Mouse (Mus musculus) lung, postnatal 0 days (tissue): ENCODE results near the gene Slfn14. TPM values are rescaled to one million over a fixed set of nuclear protein-coding genes. Genes with fewer than 3 reads are reported as not detected.

Source experiments
- ATAC-seq: fragments of 200-750 bp; cut with Nextera tagmentation; 2 replicates; pipeline ENCODE4 v1.8.0; 2017; ENCODE audit warnings: moderate library complexity
- DNase-seq: peaks from one replicate; pipeline ENCODE4 v3.0.0-alpha.2; 2016; ENCODE audit warnings: low spot score
- H3K27ac ChIP-seq: fragments of 300-500 bp; sonication (generic); 2 replicates; pipeline ENCODE4 v1.5.1; 2014; ENCODE audit warnings: antibody characterized with exemption, mild to moderate bottlenecking, low read length, mixed read lengths
- H3K27me3 ChIP-seq: fragments of 300-500 bp; sonication (generic); replicated peaks from 2 replicates; pipeline ENCODE4 v1.6.1; 2014; ENCODE audit warnings: low read length, mixed read lengths; ENCODE audit not compliant: insufficient read depth
- H3K36me3 ChIP-seq: fragments of 300-500 bp; sonication (generic); 2 replicates; pipeline ENCODE4 v1.6.1; 2014; ENCODE audit warnings: low read length, mixed read lengths; ENCODE audit not compliant: insufficient read depth
- H3K4me1 ChIP-seq: fragments of 300-500 bp; sonication (generic); 2 replicates; pipeline ENCODE4 v1.6.1; 2014; ENCODE audit warnings: antibody characterized with exemption, low read depth, low read length, mixed read lengths; ENCODE audit not compliant: insufficient read depth
- H3K4me2 ChIP-seq: fragments of 300-500 bp; sonication (generic); replicated peaks from 2 replicates; pipeline ENCODE4 v1.6.1; 2014; ENCODE audit warnings: low read depth, mild to moderate bottlenecking, low read length, moderate library complexity, mixed read lengths
- H3K4me3 ChIP-seq: fragments of 300-500 bp; sonication (generic); 2 replicates; pipeline ENCODE4 v1.5.1; 2014; ENCODE audit warnings: low read depth, low read length
- H3K9ac ChIP-seq: fragments of 300-500 bp; sonication (generic); replicated peaks from 2 replicates; pipeline ENCODE4 v1.6.1; 2014; ENCODE audit warnings: low read depth, mild to moderate bottlenecking
- H3K9me3 ChIP-seq: fragments of 300-500 bp; sonication (generic); 2 replicates; pipeline ENCODE4 v1.6.1; 2016; ENCODE audit warnings: low read length, mixed read lengths
- CTCF ChIP-seq: IDR thresholded peaks from 2 replicates; pipeline ENCODE4 v1.5.1; 2016; ENCODE audit warnings: antibody characterized with exemption, mild to moderate bottlenecking
- EP300 ChIP-seq: IDR thresholded peaks from 2 replicates; pipeline ENCODE4 v1.6.1; 2016; ENCODE audit warnings: antibody characterized with exemption, mild to moderate bottlenecking, control low read depth
- WGBS: fragments of 180-500 bp; shearing (Covaris S2); extraction: QIAGEN DNeasy Blood & Tissue Kit; methylation state at CpG from one replicate; pipeline ENCODE4 v1.1.7; 2014; 5-methylcytosine and 5-hydroxymethylcytosine counted together
- polyA plus RNA-seq: library from polyadenylated mRNA; unstranded; fragments of >200 nt; fragmentation: Nextera tagmentation; extraction: Ambion mirVana; gene quantifications from 2 replicates; pipeline ENCODE4 v1.2.1, GENCODE M21; 2015

Gene Slfn14
- polyA plus RNA-seq, 1 experiment from 2014 or later = 0.75 TPM

- Histone ChIP-seq H3K4me1 (no peaks in the 10 kb centered on the region), H3K27me3 (no peaks in the 10 kb centered on the region), H3K9me3 (no peaks in the 10 kb centered on the region), H3K27ac (no peak overlapping the region), H3K36me3 (no peaks in the 10 kb centered on the region), H3K9ac (no peak overlapping the region), H3K4me3 (no peak overlapping the region), H3K4me2 (no peak overlapping the region)
- DNase-seq (no peak), ATAC-seq (no peak)
- no peak for TF ChIP-seq CTCF
- no peak for TF ChIP-seq EP300
- 71% methylated on average over 4 of the region's 4 CpGs for WGBS
These were observed 7.5 kb downstream of the Slfn14 start for GRCm38 (mm10) chr11:83279024-83279423.

GRCm38 (mm10) chr11:83276251-83276650, 10.3 kb downstream of the Slfn14 start:
- H3K4me3 ChIP-seq = no peak overlapping the region
- H3K27ac ChIP-seq = no peak overlapping the region
- DNase-seq (no peak), ATAC-seq (no peak)
- H3K4me1 ChIP-seq = no peaks in the 10 kb centered on the region
- H3K9ac ChIP-seq = no peak overlapping the region
- WGBS = 30% methylated on average over 7 of the region's 7 CpGs
- TF ChIP-seq EP300 (no peak), CTCF (no peak)
- no peaks in the 10 kb centered on the region for H3K27me3 ChIP-seq
- H3K9me3 ChIP-seq = no peaks in the 10 kb centered on the region
- H3K4me2 ChIP-seq = no peak overlapping the region
- H3K36me3 ChIP-seq = no peaks in the 10 kb centered on the region

DNA sequence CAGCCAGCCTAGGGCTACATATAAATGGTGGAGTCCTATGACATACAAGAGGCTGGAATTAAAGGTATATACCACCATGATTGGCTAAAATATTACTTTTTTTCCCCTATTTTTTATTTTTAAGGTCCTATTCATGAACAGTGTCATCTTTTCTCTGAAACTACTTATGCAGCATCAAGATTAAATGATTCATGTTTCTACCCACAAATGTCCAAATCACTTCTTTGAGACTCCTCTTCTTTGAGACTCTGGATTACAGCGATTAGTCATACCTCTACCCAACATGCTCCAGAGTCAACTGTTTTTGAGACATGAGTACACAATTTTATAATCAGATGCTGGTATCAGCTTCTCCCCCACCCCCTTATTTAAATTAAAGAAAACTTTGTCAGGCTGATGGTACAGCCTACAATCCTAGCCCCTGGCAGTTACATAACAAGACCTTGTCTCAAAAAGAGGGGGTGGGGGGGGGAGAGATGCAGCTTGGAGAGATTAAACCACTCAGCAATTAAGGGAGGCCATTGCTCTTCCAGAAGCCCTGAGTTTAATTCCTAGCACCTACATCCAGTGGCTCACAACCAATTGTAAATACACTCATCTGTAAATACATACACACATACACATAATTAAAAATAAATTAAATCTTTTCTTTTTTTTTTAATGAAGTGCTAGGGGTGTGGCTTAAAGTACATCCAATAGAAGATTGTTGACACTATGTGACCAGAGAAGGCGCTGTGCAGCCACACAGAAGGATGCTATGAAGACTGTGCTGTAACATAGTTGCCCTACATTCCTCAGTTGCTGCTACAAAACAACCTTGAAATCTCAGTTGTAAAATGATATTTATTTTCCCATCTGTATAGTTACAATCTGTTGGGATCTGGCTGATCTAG, 14.3 kb downstream of the Slfn14 start:
- TF ChIP-seq CTCF (peak; percentile 55), EP300 (no peak)
- no peaks in the 10 kb centered on the region for H3K27me3 ChIP-seq
- 25% methylated on average over 2 of the region's 2 CpGs for WGBS
- H3K9ac ChIP-seq = no peak overlapping the region
- no peaks in the 10 kb centered on the region for H3K36me3 ChIP-seq
- ATAC-seq (no peak), DNase-seq (peak; percentile 60)
- H3K9me3 ChIP-seq = no peaks in the 10 kb centered on the region
- H3K4me3 ChIP-seq = no peak overlapping the region; the same call in 1 of the 2 replicates
- H3K4me1 ChIP-seq = no peaks in the 10 kb centered on the region
- no peak overlapping the region for H3K27ac ChIP-seq
- H3K4me2 ChIP-seq = peak overlapping the region; percentile 68; the same call in 1 of the 2 replicates

GRCm38 (mm10) chr11:83271151-83271950, 15.2 kb downstream of the Slfn14 start:
- peak overlapping the region; percentile 69 for H3K9ac ChIP-seq
- no peaks in the 10 kb centered on the region for H3K4me1 ChIP-seq
- WGBS = under 1% methylated on average over 26 of the region's 26 CpGs

DNA sequence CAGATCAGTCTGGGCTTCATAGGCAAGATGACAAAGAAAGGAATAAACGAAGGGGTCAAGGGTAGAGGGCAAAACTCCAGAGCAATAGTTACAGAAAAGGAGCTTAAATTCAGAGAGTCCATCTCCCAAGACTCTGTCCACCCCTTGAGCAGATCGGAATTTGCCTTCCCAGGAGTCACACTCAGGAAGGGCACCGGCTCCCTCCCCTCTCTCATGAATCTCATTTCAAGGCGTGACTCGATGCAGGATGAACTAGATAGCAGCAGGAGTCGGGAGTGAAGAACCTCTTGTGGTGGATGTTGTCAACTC, 15.7 kb downstream of the Slfn14 start:
- Histone ChIP-seq H3K27me3 (no peaks in the 10 kb centered on the region), H3K27ac (no peak overlapping the region), H3K9me3 (no peaks in the 10 kb centered on the region), H3K4me2 (peak overlapping the region; percentile 68), H3K9ac (peak overlapping the region; percentile 69), H3K4me1 (no peaks in the 10 kb centered on the region), H3K4me3 (peak overlapping the region; percentile 45), H3K36me3 (no peaks in the 10 kb centered on the region)
- ATAC-seq = peak; percentile 56
- no peak for DNase-seq
- 1% methylated on average over 6 of the region's 6 CpGs for WGBS
- TF ChIP-seq EP300 (no peak), CTCF (no peak)

More at GRCm38 (mm10) chr11:83271151-83271950, 15.2 kb downstream of the Slfn14 start:
- H3K27me3 ChIP-seq = no peaks in the 10 kb centered on the region
- peak; percentile 91 for DNase-seq
- no peaks in the 10 kb centered on the region for H3K36me3 ChIP-seq
- H3K9me3 ChIP-seq = no peaks in the 10 kb centered on the region
- ATAC-seq = peak; percentile 86
- H3K4me2 ChIP-seq = peak overlapping the region; percentile 68
- TF ChIP-seq CTCF = no peak
- peak; percentile 50; the same call in 1 of the 2 replicates for TF ChIP-seq EP300
- peak overlapping the region; percentile 65 for H3K27ac ChIP-seq
- H3K4me3 ChIP-seq = peak overlapping the region; percentile 45

DNA sequence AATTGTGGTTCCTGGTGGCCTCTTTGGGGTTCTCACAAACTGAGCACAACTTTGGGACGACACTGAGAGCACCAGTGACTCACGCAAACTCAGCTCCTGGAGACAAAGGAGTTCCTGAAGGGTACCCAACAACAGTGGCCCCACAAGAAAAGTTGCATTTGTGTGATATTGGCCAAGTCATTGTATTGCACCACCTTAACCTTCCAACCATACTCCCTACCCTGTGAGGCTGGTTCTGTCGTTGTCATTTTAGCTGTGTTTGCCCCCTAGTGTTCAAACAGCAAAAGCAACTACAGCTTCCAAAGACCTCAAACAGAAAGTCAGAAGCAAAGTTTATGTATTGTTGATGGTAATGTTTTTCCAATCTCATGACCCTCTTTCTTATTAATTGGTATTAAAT, 23.4 kb downstream of the Slfn14 start:
- H3K4me2 ChIP-seq = no peak overlapping the region
- DNase-seq (peak; percentile 46), ATAC-seq (no peak)
- no peaks in the 10 kb centered on the region for H3K36me3 ChIP-seq
- no peak overlapping the region for H3K27ac ChIP-seq
- no peaks in the 10 kb centered on the region for H3K4me1 ChIP-seq
- H3K4me3 ChIP-seq = no peak overlapping the region
- WGBS = 62% methylated on average over 3 of the region's 3 CpGs
- H3K27me3 ChIP-seq = no peaks in the 10 kb centered on the region
- H3K9me3 ChIP-seq = no peaks in the 10 kb centered on the region
- TF ChIP-seq CTCF (peak; percentile 74), EP300 (no peak)
- H3K9ac ChIP-seq = no peak overlapping the region
